Mouse (Mus musculus): ENCODE data around the gene Gadd45b. TPM values are rescaled to one million over a fixed set of nuclear protein-coding genes. Genes with fewer than 3 reads are reported as not detected.
A peak's percentile ranks its signal among the peaks of the same experiment; 100 is the strongest.

The Gadd45b gene
- polyA plus RNA-seq, 1 experiment from 2014 or later, result 5.8 TPM

DNA sequence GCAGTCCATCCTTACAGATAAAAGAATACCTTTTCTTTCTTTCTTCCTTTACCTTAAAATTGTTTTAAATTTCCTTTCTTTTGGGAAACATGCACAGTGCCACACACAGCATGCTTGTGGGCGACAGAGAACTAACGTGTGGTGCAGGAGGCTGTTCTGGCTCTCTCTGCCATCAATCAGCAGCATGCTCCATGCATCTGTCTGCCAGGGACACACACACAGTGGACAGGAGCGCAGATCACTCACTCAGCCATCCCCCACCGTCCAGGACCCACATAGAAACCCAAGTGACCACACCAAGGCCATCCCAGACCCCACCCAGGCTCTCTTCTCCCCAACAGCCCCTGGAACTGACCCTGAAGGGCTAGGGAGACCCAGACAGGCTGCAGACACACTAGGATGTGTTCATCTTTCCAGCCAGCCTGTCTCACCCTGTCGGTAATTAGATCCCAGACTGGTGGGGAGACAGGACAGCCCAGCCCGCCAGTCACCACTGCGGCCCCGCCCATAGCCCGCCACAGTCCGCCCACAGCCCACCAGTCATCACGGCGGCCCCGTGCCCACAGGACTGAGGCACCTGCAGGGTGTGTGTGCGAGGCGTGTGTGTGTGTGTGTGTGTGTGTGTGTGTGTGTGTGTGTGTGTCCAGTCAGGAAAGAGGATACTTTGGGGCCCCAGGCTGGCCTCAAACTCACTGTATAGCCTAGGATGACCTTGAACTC is 9.1 kb downstream of the Gadd45b start:
- Histone ChIP-seq H3K36me3 (ENCODE audit: control insufficient read depth, insufficient read depth) (no peaks in the 10 kb centered on the region), H3K4me3 (replicated peaks; ENCODE audit: low read length) (peak overlapping the region; percentile 44), H3K27ac (ENCODE audit: low read length) (no peak overlapping the region), H3K9me3 (ENCODE audit: control insufficient read depth, low read length) (no peaks in the 10 kb centered on the region), H3K27me3 (replicated peaks; ENCODE audit: control insufficient read depth, insufficient read depth, low read length) (peaks cover 11% of the 10 kb centered on the region), H3K9ac (replicated peaks; ENCODE audit: low read depth, low read length) (peak overlapping the region; percentile 64; the same call in 1 of the 2 replicates), H3K4me1 (replicated peaks; ENCODE audit: control insufficient read depth, insufficient read depth, low read length) (peaks cover 46% of the 10 kb centered on the region), H3K4me2 (ENCODE audit: low read length) (peak overlapping the region; percentile 77)
- ATAC-seq, result peak; percentile 54
- 13% methylated on average over 15 of the region's 15 CpGs for WGBS

DNA sequence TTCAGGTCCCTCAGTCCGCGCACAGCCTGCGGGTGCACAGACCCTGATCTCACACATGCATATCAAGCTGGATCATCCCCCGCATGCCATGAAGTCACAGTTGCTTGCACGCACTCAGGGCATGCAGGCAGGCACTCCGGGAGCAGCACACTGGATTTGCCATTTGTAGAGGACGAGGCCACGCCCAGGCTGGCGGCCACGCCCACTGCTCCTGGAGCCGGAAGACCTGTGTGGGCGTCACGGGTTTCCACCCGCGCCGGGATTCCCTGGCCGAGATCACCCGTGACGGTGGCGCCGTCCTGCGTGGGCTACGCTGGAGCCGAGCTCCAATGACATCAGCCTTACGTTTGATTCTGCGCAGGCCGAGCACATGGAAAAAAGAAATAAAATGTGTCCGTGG is 9.8 kb downstream of the Gadd45b start:
- Histone ChIP-seq H3K4me3 (replicated peaks; ENCODE audit: low read length) (peak overlapping the region; percentile 44), H3K9ac (replicated peaks; ENCODE audit: low read depth, low read length) (peak overlapping the region; percentile 64), H3K27ac (ENCODE audit: low read length) (peak overlapping the region; percentile 29; the same call in 1 of the 2 replicates), H3K36me3 (ENCODE audit: control insufficient read depth, insufficient read depth) (no peaks in the 10 kb centered on the region), H3K4me1 (replicated peaks; ENCODE audit: control insufficient read depth, insufficient read depth, low read length) (peaks cover 46% of the 10 kb centered on the region), H3K9me3 (ENCODE audit: control insufficient read depth, low read length) (no peaks in the 10 kb centered on the region), H3K4me2 (ENCODE audit: low read length) (peak overlapping the region; percentile 77), H3K27me3 (replicated peaks; ENCODE audit: control insufficient read depth, insufficient read depth, low read length) (0 out of 2 replicates have a peak, but pooled peaks cover 5% of the 10 kb centered on the region)
- WGBS, result 3% methylated on average over 28 of the region's 28 CpGs
- ATAC-seq, result peak; percentile 67

DNA sequence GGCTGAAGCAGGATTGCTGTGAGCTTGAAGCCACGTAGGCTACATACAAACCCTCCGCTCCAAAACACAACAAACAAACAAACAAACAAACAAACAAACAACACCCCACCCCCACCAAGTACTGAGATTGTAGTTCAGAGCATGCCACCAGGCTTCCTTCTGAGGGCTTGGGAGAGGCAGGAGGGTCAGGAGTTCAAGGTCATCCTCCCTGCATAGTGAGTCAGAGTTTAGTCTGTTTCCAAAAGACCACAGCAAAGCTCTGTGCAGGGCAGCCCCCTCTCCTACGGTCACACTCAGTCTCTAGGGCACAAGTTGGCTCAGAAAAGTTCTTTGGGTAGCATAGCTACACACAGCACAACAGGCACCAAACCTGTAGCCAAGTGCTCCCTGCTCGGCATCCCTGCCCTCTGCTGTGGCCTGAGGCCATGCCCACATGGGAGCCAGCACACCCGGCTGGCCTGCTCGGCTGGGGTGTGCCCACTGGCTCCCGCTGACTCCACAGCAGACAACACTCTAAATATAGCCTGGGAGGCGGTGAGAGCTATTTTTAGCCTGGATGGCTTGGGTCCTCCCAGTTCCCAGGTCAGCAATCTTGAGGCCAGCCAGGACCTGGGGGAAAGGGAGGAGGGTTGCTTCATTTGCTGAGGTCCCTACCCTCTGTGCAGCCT is 10.6 kb downstream of the Gadd45b start:
- H3K27ac ChIP-seq (ENCODE audit: low read length), result no peak overlapping the region
- H3K36me3 ChIP-seq (ENCODE audit: control insufficient read depth, insufficient read depth), result no peaks in the 10 kb centered on the region
- H3K4me2 ChIP-seq (ENCODE audit: low read length), result peak overlapping the region; percentile 77
- no peak for ATAC-seq
- 61% methylated on average over 8 of the region's 8 CpGs for WGBS
- peak overlapping the region; percentile 44 for H3K4me3 ChIP-seq (replicated peaks; ENCODE audit: low read length)
- peaks cover 46% of the 10 kb centered on the region for H3K4me1 ChIP-seq (replicated peaks; ENCODE audit: control insufficient read depth, insufficient read depth, low read length)
- peak overlapping the region; percentile 64 for H3K9ac ChIP-seq (replicated peaks; ENCODE audit: low read depth, low read length)
- H3K9me3 ChIP-seq (ENCODE audit: control insufficient read depth, low read length), result no peaks in the 10 kb centered on the region
- 0 out of 2 replicates have a peak, but pooled peaks cover 5% of the 10 kb centered on the region for H3K27me3 ChIP-seq (replicated peaks; ENCODE audit: control insufficient read depth, insufficient read depth, low read length)

DNA sequence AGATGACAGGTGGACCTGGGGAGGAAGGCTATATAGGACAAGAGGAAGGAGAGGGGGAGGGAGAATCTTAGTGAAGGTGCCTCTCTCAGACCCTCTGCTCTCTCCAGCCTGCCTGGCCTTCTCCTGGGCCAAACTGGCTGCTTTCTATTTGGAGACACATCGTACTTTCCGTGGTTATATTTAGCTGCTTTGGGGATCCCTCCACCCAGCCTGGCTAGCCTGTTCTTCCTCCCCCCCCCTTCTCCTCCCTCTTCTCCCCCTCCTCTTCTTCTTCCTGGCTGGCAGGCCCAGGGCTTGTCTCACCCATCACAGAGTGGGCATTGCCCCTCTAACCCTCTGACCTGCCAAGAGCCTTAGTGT is 11.1 kb downstream of the Gadd45b start:
- H3K4me3 ChIP-seq (replicated peaks; ENCODE audit: low read length), result no peak overlapping the region
- whole genome bisulfite sequencing, result 67% methylated on average over 2 of the region's 2 CpGs
- H3K4me2 ChIP-seq (ENCODE audit: low read length), result no peak overlapping the region
- H3K27ac ChIP-seq (ENCODE audit: low read length), result no peak overlapping the region
- 0 out of 2 replicates have a peak, but pooled peaks cover 5% of the 10 kb centered on the region for H3K27me3 ChIP-seq (replicated peaks; ENCODE audit: control insufficient read depth, insufficient read depth, low read length)
- no peak for ATAC-seq
- no peak overlapping the region for H3K9ac ChIP-seq (replicated peaks; ENCODE audit: low read depth, low read length)
- H3K36me3 ChIP-seq (ENCODE audit: control insufficient read depth, insufficient read depth), result no peaks in the 10 kb centered on the region
- H3K9me3 ChIP-seq (ENCODE audit: control insufficient read depth, low read length), result no peaks in the 10 kb centered on the region
- peaks cover 41% of the 10 kb centered on the region for H3K4me1 ChIP-seq (replicated peaks; ENCODE audit: control insufficient read depth, insufficient read depth, low read length)

DNA sequence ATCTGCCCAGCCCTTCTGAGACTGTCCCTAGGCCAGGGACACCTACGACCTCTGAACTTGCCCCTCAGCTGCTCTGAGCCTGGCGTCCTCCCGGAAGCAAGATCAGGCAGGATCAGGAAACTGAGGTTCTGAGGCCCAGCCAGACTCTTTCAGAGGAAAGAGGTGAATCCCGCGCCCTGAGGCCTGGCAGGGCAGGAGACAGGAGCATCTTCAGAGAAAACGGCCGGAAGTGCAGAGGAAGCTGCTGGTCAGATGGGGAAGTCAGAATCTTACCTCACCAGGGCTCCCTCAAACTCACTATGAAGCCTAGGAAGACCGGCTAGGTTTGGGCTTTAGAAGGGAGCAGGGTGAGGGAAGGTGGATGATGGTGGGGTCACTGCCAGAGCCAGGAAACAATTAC is 13.0 kb downstream of the Gadd45b start:
- Histone ChIP-seq H3K4me1 (replicated peaks; ENCODE audit: control insufficient read depth, insufficient read depth, low read length) (peaks cover 23% of the 10 kb centered on the region), H3K36me3 (ENCODE audit: control insufficient read depth, insufficient read depth) (no peaks in the 10 kb centered on the region), H3K4me3 (replicated peaks; ENCODE audit: low read length) (no peak overlapping the region), H3K9ac (replicated peaks; ENCODE audit: low read depth, low read length) (no peak overlapping the region), H3K4me2 (ENCODE audit: low read length) (no peak overlapping the region), H3K9me3 (ENCODE audit: control insufficient read depth, low read length) (no peaks in the 10 kb centered on the region), H3K27ac (ENCODE audit: low read length) (no peak overlapping the region), H3K27me3 (replicated peaks; ENCODE audit: control insufficient read depth, insufficient read depth, low read length) (no peaks in the 10 kb centered on the region)
- ATAC-seq, result no peak
- 65% methylated on average over 8 of the region's 8 CpGs for WGBS

DNA sequence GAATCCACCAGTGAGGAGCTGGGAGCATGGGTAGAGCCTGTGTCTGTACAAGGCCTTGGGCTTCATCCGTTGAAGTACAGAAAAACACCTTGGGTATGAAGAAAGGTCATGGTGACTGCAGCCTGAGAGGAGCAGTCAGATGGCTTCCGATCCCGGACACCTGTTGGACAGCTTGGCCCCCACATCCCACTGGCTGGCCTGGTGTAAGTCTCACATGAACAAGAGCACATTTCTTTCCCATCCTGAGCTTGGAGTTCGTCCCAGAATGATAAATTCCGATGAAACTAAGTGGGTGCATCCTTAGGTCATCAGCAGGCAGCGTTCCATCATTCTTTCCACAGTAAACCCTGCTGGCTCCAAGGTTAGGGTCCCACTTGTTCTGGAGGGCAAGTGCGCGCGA is 13.8 kb downstream of the Gadd45b start:
- Histone ChIP-seq H3K9ac (replicated peaks; ENCODE audit: low read depth, low read length) (no peak overlapping the region), H3K4me2 (ENCODE audit: low read length) (no peak overlapping the region), H3K4me1 (replicated peaks; ENCODE audit: control insufficient read depth, insufficient read depth, low read length) (peaks cover 22% of the 10 kb centered on the region), H3K9me3 (ENCODE audit: control insufficient read depth, low read length) (no peaks in the 10 kb centered on the region), H3K27me3 (replicated peaks; ENCODE audit: control insufficient read depth, insufficient read depth, low read length) (no peaks in the 10 kb centered on the region), H3K4me3 (replicated peaks; ENCODE audit: low read length) (no peak overlapping the region), H3K36me3 (ENCODE audit: control insufficient read depth, insufficient read depth) (no peaks in the 10 kb centered on the region), H3K27ac (ENCODE audit: low read length) (no peak overlapping the region)
- WGBS, result 87% methylated on average over 9 of the region's 9 CpGs
- no peak for ATAC-seq

DNA sequence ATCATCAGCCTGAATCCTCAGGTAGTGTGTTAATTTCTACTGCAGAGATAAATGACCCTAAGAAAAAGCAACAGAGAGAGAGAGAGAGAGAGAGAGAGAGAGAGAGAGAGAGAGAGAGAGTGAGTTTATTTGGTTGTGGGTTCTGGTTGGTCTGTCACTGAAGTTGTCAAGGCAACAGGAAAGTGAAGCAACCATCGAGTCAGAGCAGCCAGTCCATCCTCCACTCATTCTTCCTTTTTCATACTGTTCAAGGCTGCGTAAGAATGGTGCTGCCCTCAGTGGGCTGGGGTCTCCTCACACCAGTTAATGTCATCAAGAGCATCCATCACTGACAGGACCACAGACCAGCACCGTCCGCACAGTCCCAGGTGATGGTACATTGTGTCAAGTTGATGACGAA is 14.4 kb downstream of the Gadd45b start:
- Histone ChIP-seq H3K4me2 (ENCODE audit: low read length) (no peak overlapping the region), H3K4me1 (replicated peaks; ENCODE audit: control insufficient read depth, insufficient read depth, low read length) (peaks cover 17% of the 10 kb centered on the region), H3K4me3 (replicated peaks; ENCODE audit: low read length) (no peak overlapping the region), H3K27me3 (replicated peaks; ENCODE audit: control insufficient read depth, insufficient read depth, low read length) (no peaks in the 10 kb centered on the region), H3K36me3 (ENCODE audit: control insufficient read depth, insufficient read depth) (no peaks in the 10 kb centered on the region), H3K9ac (replicated peaks; ENCODE audit: low read depth, low read length) (no peak overlapping the region), H3K27ac (ENCODE audit: low read length) (no peak overlapping the region), H3K9me3 (ENCODE audit: control insufficient read depth, low read length) (no peaks in the 10 kb centered on the region)
- 84% methylated on average over 5 of the region's 5 CpGs for WGBS
- ATAC-seq, result no peak

DNA sequence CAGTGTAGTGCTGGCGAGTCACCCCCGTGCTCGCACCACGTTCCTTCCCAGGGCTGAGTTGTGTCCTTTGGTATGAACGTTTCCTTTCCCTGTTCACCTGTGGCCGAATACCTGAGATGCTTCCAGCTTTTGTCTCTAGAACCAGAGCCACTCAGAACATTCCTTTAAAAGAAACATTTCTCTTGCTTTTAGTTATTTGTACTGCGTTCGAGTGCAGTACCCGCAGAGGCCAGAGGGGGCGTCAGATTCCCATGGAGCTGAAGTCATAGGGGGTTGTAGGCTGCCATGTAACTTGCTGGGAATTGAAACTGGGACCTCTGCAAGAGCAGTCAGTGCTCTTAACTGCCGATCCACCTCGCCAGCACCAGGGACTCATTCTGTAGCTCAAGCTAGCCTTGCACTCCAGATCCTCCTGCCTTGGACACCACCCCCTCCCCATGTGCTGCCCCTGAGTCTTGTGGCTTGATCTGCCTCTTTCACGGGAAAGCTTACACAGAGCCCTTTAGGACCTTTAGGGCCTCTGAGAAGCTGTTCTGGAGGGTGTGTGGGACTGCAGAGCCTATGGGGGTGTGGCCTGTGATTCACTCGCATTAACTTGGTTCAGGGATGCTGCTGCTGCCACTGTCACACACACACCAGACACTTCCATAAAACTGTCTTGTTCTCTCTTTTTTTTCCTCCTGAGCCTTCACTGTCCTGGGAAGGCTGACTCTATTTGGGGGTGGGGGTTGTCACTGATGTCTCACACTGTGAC is 17.0 kb downstream of the Gadd45b start:
- H3K27ac ChIP-seq (ENCODE audit: low read length), result no peak overlapping the region
- H3K4me1 ChIP-seq (replicated peaks; ENCODE audit: control insufficient read depth, insufficient read depth, low read length), result no peaks in the 10 kb centered on the region
- WGBS, result 64% methylated on average over 14 of the region's 14 CpGs
- no peaks in the 10 kb centered on the region for H3K27me3 ChIP-seq (replicated peaks; ENCODE audit: control insufficient read depth, insufficient read depth, low read length)
- H3K9me3 ChIP-seq (ENCODE audit: control insufficient read depth, low read length), result no peaks in the 10 kb centered on the region
- H3K9ac ChIP-seq (replicated peaks; ENCODE audit: low read depth, low read length), result no peak overlapping the region
- ATAC-seq, result no peak
- no peaks in the 10 kb centered on the region for H3K36me3 ChIP-seq (ENCODE audit: control insufficient read depth, insufficient read depth)
- H3K4me3 ChIP-seq (replicated peaks; ENCODE audit: low read length), result no peak overlapping the region
- H3K4me2 ChIP-seq (ENCODE audit: low read length), result no peak overlapping the region

DNA sequence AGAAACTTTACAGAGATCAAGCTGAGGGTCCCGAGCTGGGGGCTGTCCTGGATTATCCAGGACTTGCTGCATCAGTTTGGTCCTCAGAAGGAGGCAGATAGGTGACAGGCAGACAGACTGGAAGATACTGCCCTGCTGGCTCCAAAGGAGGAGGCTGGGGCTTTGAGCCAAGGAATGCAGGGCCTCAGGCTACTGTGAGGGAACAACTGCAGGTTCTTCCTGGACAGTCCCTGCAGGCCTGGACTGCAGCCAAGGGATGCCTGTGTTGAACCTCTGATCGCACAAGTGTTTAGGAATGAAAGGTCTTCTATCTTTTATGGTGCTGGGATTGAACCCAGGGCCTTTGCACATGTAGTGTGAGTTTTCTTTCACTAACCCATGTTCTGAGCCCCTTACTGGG is 17.9 kb downstream of the Gadd45b start:
- no peaks in the 10 kb centered on the region for H3K4me1 ChIP-seq (replicated peaks; ENCODE audit: control insufficient read depth, insufficient read depth, low read length)
- ATAC-seq, result no peak
- no peak overlapping the region for H3K4me2 ChIP-seq (ENCODE audit: low read length)
- H3K27ac ChIP-seq (ENCODE audit: low read length), result no peak overlapping the region
- no peaks in the 10 kb centered on the region for H3K27me3 ChIP-seq (replicated peaks; ENCODE audit: control insufficient read depth, insufficient read depth, low read length)
- no peaks in the 10 kb centered on the region for H3K9me3 ChIP-seq (ENCODE audit: control insufficient read depth, low read length)
- no peak overlapping the region for H3K4me3 ChIP-seq (replicated peaks; ENCODE audit: low read length)
- H3K9ac ChIP-seq (replicated peaks; ENCODE audit: low read depth, low read length), result no peak overlapping the region
- no peaks in the 10 kb centered on the region for H3K36me3 ChIP-seq (ENCODE audit: control insufficient read depth, insufficient read depth)
- 35% methylated on average over 2 of the region's 2 CpGs for WGBS

Measured in forebrain, embryonic 16.5 days (tissue).